8 mouse cellular contexts compared by ENCODE assay signal in the genomic region with DNA sequence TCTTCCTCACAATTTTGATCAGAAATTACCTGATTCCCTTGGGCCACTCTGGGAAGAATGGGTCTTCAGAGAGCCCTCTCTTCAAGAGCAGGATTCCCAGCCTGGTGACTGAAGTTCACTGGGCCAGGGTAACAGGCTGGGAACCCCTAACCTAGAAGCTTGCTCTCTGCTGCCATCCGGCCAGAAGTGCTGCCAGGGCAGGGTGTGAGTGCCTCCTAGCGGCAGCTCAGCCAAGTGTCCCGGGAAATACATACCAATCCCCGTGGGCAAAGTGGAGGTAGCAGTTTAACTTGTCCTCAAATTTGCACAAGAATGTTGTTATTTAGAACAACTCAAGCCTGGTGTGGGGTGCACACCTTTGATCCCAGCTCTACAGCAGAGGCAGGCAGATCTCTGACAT. TPM values are rescaled to one million over a fixed set of nuclear protein-coding genes. Genes with fewer than 3 reads are reported as not detected.
A peak's percentile ranks its signal among the peaks of the same experiment; 100 is the strongest.
DNase-seq lines count a peak whose midpoint lies in the region; ATAC-seq lines count a peak whose summit lies in the region.

No protein-coding gene starts in this region.

- H3K4me1 ChIP-seq in kidney, embryonic 15.5 days, result no peaks in the 10 kb centered on the region

- H3K36me3 ChIP-seq in kidney, embryonic 15.5 days, result no peaks in the 10 kb centered on the region

- peak; percentile 85 for DNase-seq in kidney, adult 18-20 months
- DNase-seq in adrenal gland, adult 18-20 months (ENCODE audit: low spot score in 2 of 2), result peak; percentile 79 to 84
- DNase-seq in embryo, embryonic 9.5 days (ENCODE audit: extremely low spot score), result peak; percentile 82
- DNase-seq in left cerebral cortex, postnatal 14 days (ENCODE audit: low spot score in 2 of 2), result peak; percentile 64
- DNase-seq in natural killer cell, adult 2 months (ENCODE audit: low spot score in 2 of 2), result peak; percentile 46 to 61
- peak; percentile 59 to 85 for DNase-seq in thymus, postnatal 10 days (ENCODE audit: low spot score in 2 of 2)

- H3K9me3 ChIP-seq in kidney, embryonic 15.5 days (replicated peaks), result no peaks in the 10 kb centered on the region

- no peak overlapping the region for H3K27ac ChIP-seq in kidney, embryonic 15.5 days

- 4% methylated on average over 4 of the region's 4 CpGs for WGBS in kidney, embryonic 15.5 days

- H3K9ac ChIP-seq in kidney, embryonic 15.5 days, result no peak overlapping the region

- no peak for ATAC-seq in kidney, embryonic 15.5 days (replicated peaks; ENCODE audit: low FRiP score)
- peak; percentile 78 to 79; a peak in 3 of 4 replicates for ATAC-seq in hematopoietic stem cell, adult 5-6 weeks (replicated peaks in 1 of 2; ENCODE audit: insufficient read depth in 1 of 2, low FRiP score in 2 of 2, low TSS enrichment in 1 of 2, low read depth in 1 of 2, poor library complexity in 2 of 2, severe bottlenecking in 2 of 2)

- no peak overlapping the region for H3K4me3 ChIP-seq in kidney, embryonic 15.5 days (replicated peaks)

- intact Hi-C loops in left cerebral cortex, postnatal 14 days (cut with DNase I), result no loop called here

- H3K27me3 ChIP-seq in kidney, embryonic 15.5 days, result no peaks in the 10 kb centered on the region

- H3K4me2 ChIP-seq in kidney, embryonic 15.5 days, result no peak overlapping the region

RNA-seq across cellular contexts. Expression of a gene that starts 16.5 kb away (rescaled TPM):
- 0.16 and 0.51 TPM in 2 replicates for polyA plus RNA-seq in kidney, embryonic 15.5 days (2015; fragmentation: Nextera tagmentation; extraction: Ambion mirVana)
- total RNA-seq in adrenal gland, adult 18-20 months (2021), result 10 to 100 TPM in 1 of 2 experiments, under 1 TPM in 1; 0.46 to 11.9 TPM
- not detected in 2 replicates for total RNA-seq in hematopoietic stem cell, adult 5-6 weeks (2017)
- total RNA-seq in left cerebral cortex, postnatal 14 days (2021), result not detected
